Mouse (Mus musculus) CH12.LX (cell line): ENCODE data around the gene Ap5b1. TPM values are rescaled to one million over a fixed set of nuclear protein-coding genes. Genes with fewer than 3 reads are reported as not detected.

ENCODE experiments used
- DNase-seq: peaks from one replicate; pipeline ENCODE4 v3.0.0-alpha.2; 2013; ENCODE audit errors: extremely low read depth
- H3K27ac ChIP-seq: 2 replicates; pipeline ENCODE4 v1.5.1; 2012; ENCODE audit warnings: low read depth, mild to moderate bottlenecking, control low read depth, moderate library complexity; ENCODE audit not compliant: insufficient read depth
- H3K27me3 ChIP-seq: replicated peaks from 2 replicates; pipeline ENCODE3; 2012; ENCODE audit warnings: inconsistent platforms
- H3K36me3 ChIP-seq, 2 experiments: replicated peaks in 1 of 2; 2 replicates each; pipeline versions ENCODE3 to v1.6.1; 2012; ENCODE audit warnings: inconsistent platforms in 1 of 2, low read length in 1 of 2, mild to moderate bottlenecking in 1 of 2, mixed read lengths in 1 of 2, moderate library complexity in 1 of 2; ENCODE audit not compliant: control insufficient read depth in 1 of 2, insufficient read depth in 1 of 2
- H3K4me1 ChIP-seq, 2 experiments: 2 replicates each; pipeline ENCODE4 v1.6.1; 2012; ENCODE audit warnings: inconsistent platforms in 1 of 2, moderate library complexity in 1 of 2; ENCODE audit not compliant: insufficient read depth in 2 of 2, control insufficient read depth in 1 of 2
- H3K4me2 ChIP-seq: 2 replicates; pipeline ENCODE4 v1.6.1; 2012; ENCODE audit warnings: low read depth, mild to moderate bottlenecking, control low read depth; ENCODE audit not compliant: poor library complexity, insufficient read depth, severe bottlenecking
- H3K4me3 ChIP-seq, 3 experiments: fragments of 150-350 bp in 1 of 3; sonication (generic) in 1 of 3; replicated peaks in 1 of 3; 2 replicates each; pipeline versions ENCODE3 to v1.5.1; 2011 to 2012; ENCODE audit warnings: low read depth in 2 of 3, low read length in 2 of 3, mild to moderate bottlenecking in 2 of 3, moderate library complexity in 2 of 3, control low read depth in 1 of 3, improper control_type of control experiment in 1 of 3, inconsistent platforms in 1 of 3, mixed read lengths in 1 of 3; ENCODE audit not compliant: poor library complexity in 1 of 3
- H3K79me2 ChIP-seq: replicated peaks from 2 replicates; pipeline ENCODE4 v1.6.1; 2012; ENCODE audit warnings: mild to moderate bottlenecking, moderate library complexity; ENCODE audit not compliant: control insufficient read depth, poor library complexity, insufficient read depth, severe bottlenecking; ENCODE audit errors: extremely low read depth
- H3K9ac ChIP-seq: 2 replicates; pipeline ENCODE4 v1.6.1; 2012; ENCODE audit warnings: low read depth, mild to moderate bottlenecking, control low read depth, moderate library complexity; ENCODE audit not compliant: insufficient read depth
- H3K9me3 ChIP-seq: replicated peaks from 2 replicates; pipeline ENCODE3; 2012; ENCODE audit warnings: low read length, inconsistent platforms, mixed read lengths
- CTCF ChIP-seq, 2 experiments: IDR thresholded peaks in 1 of 2; conservative IDR thresholded peaks in 1 of 2; 2 replicates each; pipeline ENCODE4 v1.5.1; 2011 to 2012; ENCODE audit warnings: low read depth in 2 of 2, low read length in 2 of 2, improper control_type of control experiment in 1 of 2, inconsistent platforms in 1 of 2, mild to moderate bottlenecking in 1 of 2, moderate library complexity in 1 of 2
- E2F4 ChIP-seq: IDR thresholded peaks from 2 replicates; pipeline ENCODE4 v1.6.1; 2011; ENCODE audit warnings: low read depth, low read length, improper control_type of control experiment; ENCODE audit not compliant: insufficient replicate concordance
- ELF1 ChIP-seq: IDR thresholded peaks from 2 replicates; pipeline ENCODE4 v1.6.1; 2014; ENCODE audit warnings: low read depth, mild to moderate bottlenecking, inconsistent platforms, low read length, improper control_type of control experiment
- ETS1 ChIP-seq: conservative IDR thresholded peaks from 2 replicates; pipeline ENCODE4 v1.6.1; 2012; ENCODE audit warnings: low read depth, mild to moderate bottlenecking, inconsistent platforms, low read length, improper control_type of control experiment, moderate library complexity
- GABPA ChIP-seq: IDR thresholded peaks from 2 replicates; pipeline ENCODE4 v1.6.1; 2012; ENCODE audit warnings: low read depth, low read length, improper control_type of control experiment, inconsistent platforms; ENCODE audit not compliant: insufficient replicate concordance
- HCFC1 ChIP-seq: IDR thresholded peaks from 2 replicates; pipeline ENCODE4 v1.6.1; 2012; ENCODE audit warnings: low read depth, mild to moderate bottlenecking, inconsistent platforms, low read length, improper control_type of control experiment
- IRF4 ChIP-seq: IDR thresholded peaks from 2 replicates; pipeline ENCODE4 v1.6.1; 2014; ENCODE audit warnings: low read depth, mild to moderate bottlenecking, inconsistent platforms, low read length, improper control_type of control experiment
- JUN ChIP-seq: IDR thresholded peaks from 2 replicates; pipeline ENCODE4 v1.6.1; 2011; ENCODE audit warnings: low read depth, mild to moderate bottlenecking, low read length, improper control_type of control experiment, moderate library complexity; ENCODE audit not compliant: insufficient read depth
- MAFK ChIP-seq: IDR thresholded peaks from 2 replicates; pipeline ENCODE4 v1.6.1; 2011; ENCODE audit warnings: low read length, improper control_type of control experiment; ENCODE audit not compliant: insufficient replicate concordance
- MAX ChIP-seq: IDR thresholded peaks from 2 replicates; pipeline ENCODE4 v1.6.1; 2011; ENCODE audit warnings: low read length, improper control_type of control experiment
- MEF2A ChIP-seq: IDR thresholded peaks from 2 replicates; pipeline ENCODE4 v1.6.1; 2014; ENCODE audit warnings: low read depth, mild to moderate bottlenecking, inconsistent platforms, low read length, improper control_type of control experiment, borderline replicate concordance
- MYC ChIP-seq: IDR thresholded peaks from 2 replicates; pipeline ENCODE4 v1.6.1; 2011; ENCODE audit warnings: low read depth, mild to moderate bottlenecking, improper control_type of control experiment, low read length
- NELFE ChIP-seq: IDR thresholded peaks from 2 replicates; pipeline ENCODE4 v1.6.1; 2011; ENCODE audit warnings: low read depth, low read length, improper control_type of control experiment
- POLR2A ChIP-seq: IDR thresholded peaks from 2 replicates; pipeline ENCODE4 v1.6.1; 2011; ENCODE audit warnings: low read depth, mild to moderate bottlenecking, improper control_type of control experiment, low read length
- POLR2AphosphoS2 ChIP-seq: IDR thresholded peaks from 2 replicates; pipeline ENCODE4 v1.6.1; 2011; ENCODE audit warnings: low read depth, low read length, improper control_type of control experiment
- RAD21 ChIP-seq: IDR thresholded peaks from 2 replicates; pipeline ENCODE4 v1.6.1; 2011; ENCODE audit warnings: low read depth, mild to moderate bottlenecking, low read length, improper control_type of control experiment, moderate library complexity
- RCOR1 ChIP-seq: conservative IDR thresholded peaks from 2 replicates; pipeline ENCODE4 v1.6.1; 2012; ENCODE audit warnings: low read depth, mild to moderate bottlenecking, inconsistent platforms, low read length, improper control_type of control experiment
- SIN3A ChIP-seq: IDR thresholded peaks from 2 replicates; pipeline ENCODE4 v1.6.1; 2012; ENCODE audit warnings: low read length, improper control_type of control experiment, inconsistent platforms
- SMC3 ChIP-seq: IDR thresholded peaks from 2 replicates; pipeline ENCODE4 v1.6.1; 2011; ENCODE audit warnings: low read depth, low read length, improper control_type of control experiment
- UBTF ChIP-seq: IDR thresholded peaks from 2 replicates; pipeline ENCODE4 v1.6.1; 2012; ENCODE audit warnings: low read depth, mild to moderate bottlenecking, inconsistent platforms, low read length, improper control_type of control experiment, moderate library complexity
- USF1 ChIP-seq: IDR thresholded peaks from 2 replicates; pipeline ENCODE4 v1.6.1; 2014; ENCODE audit warnings: low read depth, mild to moderate bottlenecking, inconsistent platforms, low read length, improper control_type of control experiment
- USF2 ChIP-seq: conservative IDR thresholded peaks from 2 replicates; pipeline ENCODE4 v1.6.1; 2011; ENCODE audit warnings: low read depth, low read length, improper control_type of control experiment
- ZC3H11A ChIP-seq: IDR thresholded peaks from 2 replicates; pipeline ENCODE4 v1.6.1; 2012; ENCODE audit warnings: low read depth, mild to moderate bottlenecking, inconsistent platforms, low read length, improper control_type of control experiment
- dilution Hi-C: fragments of 300-500 bp; cut with MboI; formaldehyde crosslinking; loops from 2 replicates; pipeline ENCODE4 v1.14.3; 2020; ENCODE audit warnings: low sequenced_read_pairs; ENCODE audit not compliant: extremely low pct_unique_long_range_greater_than_20kb, extremely low pct_ligation_motif_present
- in situ Hi-C: fragments of 300-500 bp; cut with MboI; formaldehyde crosslinking; loops from 3 replicates; pipeline ENCODE4 v1.14.3; 2019; ENCODE audit warnings: low sequenced_read_pairs, low pct_ligation_motif_present, low pct_unique_long_range_greater_than_20kb, mixed read lengths
- polyA plus RNA-seq: library from polyadenylated mRNA; unstranded; fragments of >175 nt; gene quantifications from 2 replicates; pipeline ENCODE4 v1.2.1, GENCODE M21; 2012; ENCODE audit warnings: low read depth; ENCODE audit not compliant: insufficient read length
- total RNA-seq, 2 experiments: library from RNA; depleted of rRNA; stranded (reverse); fragments of 300-350 nt in 1 of 2; fragments of >200 nt in 1 of 2; gene quantifications; 2 replicates each; pipeline ENCODE4 v1.2.3; 2012 to 2014

Gene Ap5b1
- total and polyA plus RNA-seq, 3 experiments: 3.6 to 9.6 (median 8.5) TPM

DNA sequence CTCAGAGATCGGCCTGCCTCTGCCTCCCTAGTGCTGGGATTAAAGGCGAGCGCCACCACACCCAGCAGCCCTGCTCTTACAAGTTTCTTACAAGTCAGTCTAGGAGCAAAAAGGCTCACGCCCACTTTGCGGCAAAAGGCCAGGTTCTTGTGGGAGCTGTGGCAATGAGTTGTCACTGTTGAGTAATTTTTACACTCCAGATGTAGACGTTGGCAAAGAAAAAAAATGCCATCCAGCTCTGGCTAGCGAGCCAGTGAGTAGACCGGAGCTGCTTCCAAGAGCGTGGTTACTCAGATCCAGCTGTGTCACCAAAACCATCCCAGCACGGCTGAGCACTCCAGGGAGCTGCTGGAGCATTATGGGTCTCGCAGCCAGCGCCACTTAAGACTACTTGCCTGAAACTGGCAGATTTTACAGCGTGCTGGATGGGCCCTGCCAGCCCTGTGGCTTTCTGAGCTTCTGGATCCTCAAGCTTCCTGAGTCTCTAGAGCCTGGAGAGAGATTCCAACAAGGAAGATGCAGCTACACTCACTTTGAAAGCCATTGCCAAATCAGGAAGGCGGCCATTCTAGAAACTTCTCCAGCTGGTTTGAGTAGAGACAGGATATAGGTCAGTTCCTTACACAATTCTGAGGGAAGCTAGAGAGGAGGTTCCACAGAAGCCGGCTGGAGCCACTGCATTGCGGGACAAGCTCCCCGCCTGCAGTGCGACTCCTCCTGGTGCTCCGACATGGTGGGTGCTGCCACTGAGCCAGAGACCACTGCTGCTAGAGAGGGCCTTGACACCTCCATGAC lies 4.7 kb downstream of the Ap5b1 start:
- no peak overlapping the region for H3K4me2 ChIP-seq

DNA sequence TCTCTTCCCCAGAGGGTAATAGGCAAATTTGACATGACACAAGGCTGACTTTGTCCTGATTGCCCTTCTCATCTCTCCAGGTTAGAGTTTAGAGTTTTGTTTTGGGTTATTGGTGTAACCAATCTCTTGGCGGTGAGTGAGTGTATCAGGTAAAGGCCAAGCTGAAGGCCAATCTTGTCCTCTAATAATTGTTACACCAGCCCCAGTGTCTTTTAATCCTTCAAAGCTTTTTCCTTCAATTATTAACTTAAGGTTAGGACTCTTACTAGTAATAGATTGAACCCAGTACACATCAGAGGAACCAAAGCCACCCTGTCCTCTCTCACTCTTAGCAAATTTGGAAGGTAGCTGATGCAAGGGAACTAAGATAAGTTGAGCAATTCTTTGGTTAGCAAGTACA lies 7.5 kb downstream of the Ap5b1 start:
- Histone ChIP-seq H3K27ac (no peak overlapping the region), H3K4me2 (no peak overlapping the region), H3K4me1 (peaks cover 0 to 3% of the 10 kb centered on the region in 2 experiments; a peak in 1 of 4 replicates), H3K9me3 (no peaks in the 10 kb centered on the region), H3K9ac (no peak overlapping the region), H3K36me3 (peaks cover 14 to 19% of the 10 kb centered on the region in 2 experiments), H3K4me3 (no peak overlapping the region), H3K79me2 (no peaks in the 10 kb centered on the region), H3K27me3 (peaks cover 4% of the 10 kb centered on the region)
- DNase-seq: no peak
- in situ Hi-C loops: no loop called here
- dilution Hi-C loops: no loop called here
- TF ChIP-seq GABPA: no peak
- TF ChIP-seq MEF2A: no peak
- TF ChIP-seq RCOR1: no peak
- no peak for TF ChIP-seq POLR2AphosphoS2
- no peak for TF ChIP-seq ZC3H11A
- TF ChIP-seq JUN: no peak

More for the DNA sequence above, 4.7 kb downstream of the Ap5b1 start:
- dilution Hi-C loops: no loop called here
- Histone ChIP-seq H3K4me1 (peaks cover 7 to 12% of the 10 kb centered on the region in 2 experiments), H3K9ac (no peak overlapping the region), H3K27ac (no peak overlapping the region), H3K36me3 (peaks cover 26 to 34% of the 10 kb centered on the region in 2 experiments), H3K79me2 (0 out of 2 replicates have a peak, but pooled peaks cover 5% of the 10 kb centered on the region), H3K27me3 (no peaks in the 10 kb centered on the region), H3K4me3 (no peak overlapping the region), H3K9me3 (no peaks in the 10 kb centered on the region)
- TF ChIP-seq UBTF: no peak
- no peak for TF ChIP-seq ETS1
- TF ChIP-seq SMC3: no peak
- TF ChIP-seq ZC3H11A: no peak
- no peak for TF ChIP-seq MAFK
- TF ChIP-seq POLR2AphosphoS2: no peak
- TF ChIP-seq USF2: no peak
- TF ChIP-seq RAD21: no peak
- no peak for TF ChIP-seq SIN3A
- TF ChIP-seq HCFC1: no peak
- no peak for TF ChIP-seq MYC
- TF ChIP-seq CTCF (conservative IDR thresholded peaks at IDR 0.05 in 1 of 2, IDR thresholded peaks at IDR 0.05 in 1 of 2; ENCODE audit: low read depth in 2 of 2, low read length in 2 of 2): no peak
- no peak for TF ChIP-seq GABPA
- TF ChIP-seq E2F4: no peak
- TF ChIP-seq USF1: no peak
- no peak for TF ChIP-seq POLR2A
- TF ChIP-seq MAX: no peak
- TF ChIP-seq NELFE: no peak
- TF ChIP-seq IRF4: no peak
- no peak for TF ChIP-seq ELF1
- DNase-seq: no peak
- in situ Hi-C loops: no loop called here
